Mouse (Mus musculus): Measurements from ENCODE around the gene Foxe1. TPM values are rescaled to one million over a fixed set of nuclear protein-coding genes. Genes with fewer than 3 reads are reported as not detected.

Foxe1 gene
- not detected for total RNA-seq (2021)

- intact Hi-C loops (cut with DNase I): loop anchor here (10.0 kb wide), 1 partner anchor 139 kb away; no protein-coding TSS in a partner anchor
- DNase-seq: no peak
Observed at GRCm38 (mm10) chr4:46343596-46344260, at the start of gene Foxe1. Foxe1 (plus strand) TSS chr4:46343609.

- DNase-seq: peak; percentile 66 to 78
- intact Hi-C loops (cut with DNase I): loop anchor here (2.0 kb wide), 1 partner anchor 101 kb away; no protein-coding TSS in a partner anchor
Observed at GRCm38 (mm10) chr4:46304071-46304470, 39.3 kb upstream of the Foxe1 start.

GRCm38 (mm10) chr4:46304757-46305384 is 38.5 kb upstream of the Foxe1 start:
- intact Hi-C loops (cut with DNase I): loop anchor here (2.0 to 5.0 kb wide), 2 partner anchors 82 to 102 kb away; partner anchors contain the start of gene Trmo
- peak; percentile 91 to 92 for DNase-seq

GRCm38 (mm10) chr4:46305436-46305835 is 38.0 kb upstream of the Foxe1 start:
- intact Hi-C loops (cut with DNase I): loop anchor here (2.0 to 5.0 kb wide), 2 partner anchors 82 to 103 kb away; partner anchors contain the start of gene Trmo
- no peak for DNase-seq

GRCm38 (mm10) chr4:46307341-46307740 is 36.1 kb upstream of the Foxe1 start:
- intact Hi-C loops (cut with DNase I): loop anchor here (5.0 kb wide), 1 partner anchor 80 kb away; the partner anchor contains the start of gene Trmo
- DNase-seq: peak; percentile 67 to 76

- DNase-seq: peak in 1 of 2 experiments; percentile 5
- intact Hi-C loops (cut with DNase I): loop anchor here (5.0 kb wide), 1 partner anchor 79 kb away; the partner anchor contains the start of gene Trmo
Observed at GRCm38 (mm10) chr4:46307869-46308268, 35.5 kb upstream of the Foxe1 start.

GRCm38 (mm10) chr4:46311631-46312030 is 31.8 kb upstream of the Foxe1 start:
- intact Hi-C loops (cut with DNase I): no loop called here

GRCm38 (mm10) chr4:46321730-46322389 is 21.5 kb upstream of the Foxe1 start:
- no peak for DNase-seq
- intact Hi-C loops (cut with DNase I): no loop called here

More at GRCm38 (mm10) chr4:46311631-46312030, 31.8 kb upstream of the Foxe1 start:
- no peak for DNase-seq

- DNase-seq: no peak
- intact Hi-C loops (cut with DNase I): no loop called here
Observed at GRCm38 (mm10) chr4:46322715-46323114, 20.7 kb upstream of the Foxe1 start.

GRCm38 (mm10) chr4:46328906-46329305 is 14.5 kb upstream of the Foxe1 start:
- intact Hi-C loops (cut with DNase I): no loop called here
- DNase-seq: no peak

GRCm38 (mm10) chr4:46335846-46336245 is 7.6 kb upstream of the Foxe1 start:
- intact Hi-C loops (cut with DNase I): no loop called here
- DNase-seq: no peak

- intact Hi-C loops (cut with DNase I): no loop called here
- DNase-seq: no peak
Observed at GRCm38 (mm10) chr4:46337990-46338389, 5.4 kb upstream of the Foxe1 start.

- intact Hi-C loops (cut with DNase I): no loop called here
- DNase-seq: no peak
Observed at GRCm38 (mm10) chr4:46339026-46339425, 4.4 kb upstream of the Foxe1 start.

GRCm38 (mm10) chr4:46339584-46339983 is 3.8 kb upstream of the Foxe1 start:
- intact Hi-C loops (cut with DNase I): no loop called here
- no peak for DNase-seq

GRCm38 (mm10) chr4:46341831-46342680 is 1.4 kb upstream of the Foxe1 start:
- intact Hi-C loops (cut with DNase I): loop anchor here (10.0 kb wide), 1 partner anchor 137 kb away; no protein-coding TSS in a partner anchor
- no peak for DNase-seq

GRCm38 (mm10) chr4:46342711-46343286 is 610 bp upstream of the Foxe1 start:
- DNase-seq: no peak
- intact Hi-C loops (cut with DNase I): loop anchor here (10.0 kb wide), 1 partner anchor 138 kb away; no protein-coding TSS in a partner anchor

GRCm38 (mm10) chr4:46344288-46344687 is 879 bp downstream of the Foxe1 start:
- intact Hi-C loops (cut with DNase I): loop anchor here (10.0 kb wide), 1 partner anchor 139 kb away; no protein-coding TSS in a partner anchor

GRCm38 (mm10) chr4:46345056-46345772 is 1.8 kb downstream of the Foxe1 start:
- no peak for DNase-seq
- intact Hi-C loops (cut with DNase I): loop anchor here (10.0 kb wide), 1 partner anchor 140 kb away; no protein-coding TSS in a partner anchor

More at GRCm38 (mm10) chr4:46344288-46344687, 879 bp downstream of the Foxe1 start:
- peak in 1 of 2 experiments; percentile 17 for DNase-seq

- no peak for DNase-seq
- intact Hi-C loops (cut with DNase I): loop anchor here (10.0 kb wide), 1 partner anchor 141 kb away; no protein-coding TSS in a partner anchor
Observed at GRCm38 (mm10) chr4:46345773-46346100, 2.3 kb downstream of the Foxe1 start.
